Mouse (Mus musculus): ENCODE measurements around the gene Olfr417. TPM values are rescaled to one million over a fixed set of nuclear protein-coding genes. Genes with fewer than 3 reads are reported as not detected.
"Not testable (repeated sequence)": the region's sequence is repeated elsewhere in the genome, so short reads cannot be mapped to it uniquely, and the experiment has no call there.

Gene Olfr417
- polyA plus RNA-seq (2012; rRNA removed), result not detected in 2 replicates

GRCm38 (mm10) chr1:174364882-174365451, at the start of gene Olfr417:
Gene Olfr417 (plus strand): TSS chr1:174365122.
- DNase-seq (ENCODE audit: low spot score), result no peak

- no peak for DNase-seq (ENCODE audit: low spot score)
These were observed 47.6 kb upstream of the Olfr417 start for GRCm38 (mm10) chr1:174317308-174317707.

GRCm38 (mm10) chr1:174330218-174330617, 34.7 kb upstream of the Olfr417 start, which contains the start of gene Mptx1:
Gene Mptx1 (plus strand): TSS chr1:174330518.
- DNase-seq (ENCODE audit: low spot score), result no peak

- not testable (repeated sequence) for DNase-seq (ENCODE audit: low spot score)
These were observed 11.3 kb upstream of the Olfr417 start for GRCm38 (mm10) chr1:174353636-174354035.

GRCm38 (mm10) chr1:174354640-174355039, 10.3 kb upstream of the Olfr417 start:
- no peak for DNase-seq (ENCODE audit: low spot score)

- DNase-seq (ENCODE audit: low spot score), result no peak
These were observed 8.9 kb downstream of the Olfr417 start for GRCm38 (mm10) chr1:174373799-174374198.

GRCm38 (mm10) chr1:174390746-174391145, 25.8 kb downstream of the Olfr417 start, which contains the start of gene Olfr248:
Gene Olfr248 (plus strand): TSS chr1:174391046.
- DNase-seq (ENCODE audit: low spot score), result no peak

- DNase-seq (ENCODE audit: low spot score), result no peak
These were observed 58.0 kb downstream of the Olfr417 start for GRCm38 (mm10) chr1:174422959-174423358.

- DNase-seq (ENCODE audit: low spot score), result no peak
These were observed 58.8 kb downstream of the Olfr417 start, which contains the start of gene Olfr414 for GRCm38 (mm10) chr1:174423764-174424163. Gene Olfr414 (plus strand): TSS chr1:174424064.

Other genes starting within 250 kb of the Olfr417 start
- not detected in 2 replicates for gene Olfr231, start 244.0 kb upstream of the Olfr417 start, polyA plus RNA-seq (2012; rRNA removed)
- gene Olfr424, start 233.6 kb upstream of the Olfr417 start, polyA plus RNA-seq (2012; rRNA removed), result not detected in 2 replicates
- gene Olfr420, start 209.5 kb upstream of the Olfr417 start, polyA plus RNA-seq (2012; rRNA removed), result not detected in 2 replicates
- gene Spta1, start 192.3 kb upstream of the Olfr417 start, polyA plus RNA-seq (2012; rRNA removed), result 0.01 and 0.03 TPM in 2 replicates
- gene Olfr419, start 113.1 kb upstream of the Olfr417 start, polyA plus RNA-seq (2012; rRNA removed), result not detected in 2 replicates
- gene Mptx1, start 34.6 kb upstream of the Olfr417 start, polyA plus RNA-seq (2012; rRNA removed), result not detected in 2 replicates
- gene Olfr248, start 25.9 kb downstream of the Olfr417 start, polyA plus RNA-seq (2012; rRNA removed), result not detected in 2 replicates
- not detected in 2 replicates for gene Olfr414, start 58.9 kb downstream of the Olfr417 start, polyA plus RNA-seq (2012; rRNA removed)
- not detected in 2 replicates for gene Olfr220, start 77.0 kb downstream of the Olfr417 start, polyA plus RNA-seq (2012; rRNA removed)
- gene Fmn2, start 136.7 kb downstream of the Olfr417 start, polyA plus RNA-seq (2012; rRNA removed), result 0.04 and 0.09 TPM in 2 replicates

Measured in urinary bladder, adult 2 months (tissue).